Mouse (Mus musculus) lung, postnatal 0 days (tissue): Measurements from ENCODE around the gene Tmco1. TPM values are rescaled to one million over a fixed set of nuclear protein-coding genes. Genes with fewer than 3 reads are reported as not detected.

Experiments used
- ATAC-seq: fragments of 200-750 bp; cut with Nextera tagmentation; 2 replicates; pipeline ENCODE4 v1.8.0; 2017; ENCODE audit warnings: moderate library complexity
- DNase-seq: peaks from one replicate; pipeline ENCODE4 v3.0.0-alpha.2; 2016; ENCODE audit warnings: low spot score
- H3K27ac ChIP-seq: fragments of 300-500 bp; sonication (generic); 2 replicates; pipeline ENCODE4 v1.5.1; 2014; ENCODE audit warnings: antibody characterized with exemption, mild to moderate bottlenecking, low read length, mixed read lengths
- H3K27me3 ChIP-seq: fragments of 300-500 bp; sonication (generic); replicated peaks from 2 replicates; pipeline ENCODE4 v1.6.1; 2014; ENCODE audit warnings: low read length, mixed read lengths; ENCODE audit not compliant: insufficient read depth
- H3K36me3 ChIP-seq: fragments of 300-500 bp; sonication (generic); 2 replicates; pipeline ENCODE4 v1.6.1; 2014; ENCODE audit warnings: low read length, mixed read lengths; ENCODE audit not compliant: insufficient read depth
- H3K4me1 ChIP-seq: fragments of 300-500 bp; sonication (generic); 2 replicates; pipeline ENCODE4 v1.6.1; 2014; ENCODE audit warnings: antibody characterized with exemption, low read depth, low read length, mixed read lengths; ENCODE audit not compliant: insufficient read depth
- H3K4me2 ChIP-seq: fragments of 300-500 bp; sonication (generic); replicated peaks from 2 replicates; pipeline ENCODE4 v1.6.1; 2014; ENCODE audit warnings: low read depth, mild to moderate bottlenecking, low read length, moderate library complexity, mixed read lengths
- H3K4me3 ChIP-seq: fragments of 300-500 bp; sonication (generic); 2 replicates; pipeline ENCODE4 v1.5.1; 2014; ENCODE audit warnings: low read depth, low read length
- H3K9ac ChIP-seq: fragments of 300-500 bp; sonication (generic); replicated peaks from 2 replicates; pipeline ENCODE4 v1.6.1; 2014; ENCODE audit warnings: low read depth, mild to moderate bottlenecking
- H3K9me3 ChIP-seq: fragments of 300-500 bp; sonication (generic); 2 replicates; pipeline ENCODE4 v1.6.1; 2016; ENCODE audit warnings: low read length, mixed read lengths
- CTCF ChIP-seq: IDR thresholded peaks from 2 replicates; pipeline ENCODE4 v1.5.1; 2016; ENCODE audit warnings: antibody characterized with exemption, mild to moderate bottlenecking
- EP300 ChIP-seq: IDR thresholded peaks from 2 replicates; pipeline ENCODE4 v1.6.1; 2016; ENCODE audit warnings: antibody characterized with exemption, mild to moderate bottlenecking, control low read depth
- WGBS: fragments of 180-500 bp; shearing (Covaris S2); extraction: QIAGEN DNeasy Blood & Tissue Kit; methylation state at CpG from one replicate; pipeline ENCODE4 v1.1.7; 2014; 5-methylcytosine and 5-hydroxymethylcytosine counted together
- polyA plus RNA-seq: library from polyadenylated mRNA; unstranded; fragments of >200 nt; fragmentation: Nextera tagmentation; extraction: Ambion mirVana; gene quantifications from 2 replicates; pipeline ENCODE4 v1.2.1, GENCODE M21; 2015

Tmco1 gene
- polyA plus RNA-seq, 1 experiment from 2014 or later, result 94.7 TPM

DNA sequence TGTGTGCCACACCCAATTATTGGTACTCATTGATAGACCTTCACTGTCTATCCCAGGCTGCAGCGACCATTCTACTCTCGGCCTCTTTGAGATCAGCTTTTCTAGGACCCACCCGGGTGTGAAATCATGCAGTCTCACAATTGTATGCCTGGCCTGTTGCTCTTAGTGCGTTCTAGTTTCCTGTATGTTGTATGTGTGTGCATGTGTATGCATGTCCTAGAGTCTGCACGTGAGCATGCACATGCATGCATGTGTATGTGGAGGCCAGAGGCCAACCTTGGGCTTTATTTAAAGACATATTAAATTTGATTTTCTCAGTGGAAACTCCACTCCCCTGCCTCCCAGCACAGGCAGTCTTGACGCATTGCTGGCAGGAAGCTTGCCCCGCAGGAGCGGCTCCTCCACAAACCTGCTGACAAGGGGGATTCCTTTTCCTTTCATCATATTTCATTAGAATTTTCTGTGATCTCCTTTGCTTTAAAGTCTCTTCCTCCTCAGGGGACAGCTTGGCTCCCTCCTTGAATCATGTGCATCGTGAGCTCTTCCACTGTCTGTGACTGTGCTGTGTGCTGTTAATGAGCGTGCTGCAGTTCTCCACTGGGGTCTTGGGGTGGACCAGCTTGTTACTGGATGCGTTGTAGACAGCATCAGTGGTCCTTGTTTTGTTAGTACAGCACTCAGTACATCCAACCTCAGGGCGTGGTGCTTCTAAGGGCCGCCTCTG, 12.3 kb upstream of the Tmco1 start:
- Histone ChIP-seq H3K4me3 (no peak overlapping the region), H3K27me3 (no peaks in the 10 kb centered on the region), H3K36me3 (no peaks in the 10 kb centered on the region), H3K9ac (no peak overlapping the region), H3K9me3 (no peaks in the 10 kb centered on the region), H3K4me2 (no peak overlapping the region), H3K27ac (no peak overlapping the region), H3K4me1 (no peaks in the 10 kb centered on the region)
- WGBS, result 66% methylated on average over 13 of the region's 13 CpGs
- DNase-seq (no peak), ATAC-seq (no peak)
- TF ChIP-seq EP300 (no peak), CTCF (no peak)

DNA sequence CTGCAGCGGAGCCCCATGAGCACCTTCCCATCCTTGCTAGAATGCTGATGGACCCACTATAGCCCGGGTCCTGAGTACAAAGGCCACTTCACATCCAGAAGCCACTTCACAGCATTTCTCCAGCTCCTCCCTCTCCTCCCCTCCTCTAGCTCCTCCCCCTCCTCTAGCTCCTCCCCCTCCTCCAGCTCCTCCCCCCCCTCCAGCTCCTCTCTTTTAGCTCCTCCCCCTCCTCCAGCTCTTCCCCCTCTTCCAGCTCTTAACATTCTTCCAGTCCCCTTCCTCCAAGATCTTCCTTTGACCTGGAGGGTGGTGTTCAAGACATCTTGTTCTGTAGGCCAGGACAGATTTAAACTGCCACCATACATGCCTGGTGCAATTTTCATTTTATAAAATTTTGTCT, 8.1 kb upstream of the Tmco1 start:
- no peaks in the 10 kb centered on the region for H3K36me3 ChIP-seq
- 70% methylated on average over 2 of the region's 2 CpGs for WGBS
- ATAC-seq (no peak), DNase-seq (peak; percentile 6)
- no peak overlapping the region for H3K4me3 ChIP-seq
- H3K9me3 ChIP-seq, result no peaks in the 10 kb centered on the region
- no peak overlapping the region for H3K4me2 ChIP-seq
- H3K9ac ChIP-seq, result no peak overlapping the region
- H3K4me1 ChIP-seq, result no peaks in the 10 kb centered on the region
- no peak for TF ChIP-seq EP300
- no peak for TF ChIP-seq CTCF
- H3K27ac ChIP-seq, result no peak overlapping the region
- no peaks in the 10 kb centered on the region for H3K27me3 ChIP-seq

DNA sequence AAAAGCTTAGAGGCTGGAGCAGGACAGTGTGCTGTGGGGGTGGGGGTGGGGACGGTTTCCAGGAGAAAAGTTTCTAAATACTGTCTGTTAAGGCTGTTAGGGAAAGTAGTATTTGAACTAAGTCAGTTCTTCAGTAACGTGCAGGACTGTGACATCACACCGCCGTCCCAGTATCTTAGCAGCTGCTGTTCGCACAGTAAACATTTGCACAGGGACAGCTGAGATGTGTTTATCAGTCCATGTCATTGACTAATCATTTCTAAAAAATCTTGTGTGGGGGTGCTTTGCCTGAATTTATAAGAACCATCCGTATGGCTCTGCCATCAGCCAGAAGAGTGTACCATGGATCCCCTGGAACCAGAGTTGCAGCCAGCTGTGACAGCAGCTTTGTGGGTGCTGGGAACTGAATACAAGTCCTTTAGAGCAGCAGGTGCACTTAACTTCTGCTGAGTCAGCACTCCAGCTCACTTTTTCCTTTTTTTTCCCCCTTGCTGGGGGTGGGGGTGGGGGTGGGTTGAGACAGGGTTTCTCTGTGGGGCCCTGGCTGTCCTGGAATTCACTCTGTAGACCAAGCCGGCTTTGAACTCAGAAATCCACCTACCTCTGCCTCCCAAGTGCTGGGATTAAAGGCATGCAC, 2.6 kb upstream of the Tmco1 start:
- Histone ChIP-seq H3K9ac (no peak overlapping the region), H3K27me3 (no peaks in the 10 kb centered on the region), H3K4me1 (peaks cover 3% of the 10 kb centered on the region; the same call in 1 of the 2 replicates), H3K36me3 (no peaks in the 10 kb centered on the region), H3K4me2 (no peak overlapping the region), H3K27ac (no peak overlapping the region), H3K4me3 (no peak overlapping the region), H3K9me3 (no peaks in the 10 kb centered on the region)
- DNase-seq, result peak; percentile 51
- no peak for ATAC-seq
- 24% methylated on average over 7 of the region's 7 CpGs for WGBS
- no peak for TF ChIP-seq EP300
- TF ChIP-seq CTCF, result no peak

DNA sequence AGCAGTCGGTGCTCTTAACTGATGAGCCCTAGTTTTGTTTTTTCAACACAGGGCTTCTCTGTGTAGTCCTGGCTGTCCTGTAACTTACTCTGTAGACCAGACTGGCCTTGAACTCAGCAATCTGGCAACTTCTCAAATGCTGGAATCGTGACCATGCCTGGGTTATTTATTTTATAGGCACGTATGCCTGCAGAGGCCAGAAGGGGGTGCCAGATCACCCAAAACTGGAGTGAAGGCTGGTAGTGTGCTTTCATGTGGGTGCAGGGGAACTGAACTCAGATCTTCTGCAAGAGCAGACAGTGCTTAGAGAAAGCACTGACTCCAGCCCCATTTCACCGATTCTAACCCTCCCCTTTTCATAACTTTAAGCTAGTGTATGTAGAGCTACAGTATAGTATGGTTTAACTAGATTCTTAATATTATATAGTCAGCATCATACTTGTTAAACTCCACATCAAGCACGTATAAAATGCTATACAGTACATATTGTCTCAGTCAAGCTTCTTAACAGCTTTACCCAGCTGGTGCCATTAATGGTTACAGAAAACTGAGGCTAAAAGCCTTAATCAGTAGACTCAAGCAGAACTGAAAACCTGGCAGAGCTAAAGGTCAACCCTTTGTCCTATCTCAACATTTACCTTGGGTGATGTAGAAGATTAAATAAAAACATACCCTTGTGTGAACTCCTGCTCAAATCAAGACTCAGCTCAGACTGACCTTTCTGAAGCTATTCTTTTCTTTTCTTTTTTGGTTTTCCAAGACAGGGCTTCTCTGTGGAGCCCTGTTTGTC, 1.5 kb upstream of the Tmco1 start:
- Histone ChIP-seq H3K27ac (no peak overlapping the region), H3K9me3 (no peaks in the 10 kb centered on the region), H3K27me3 (no peaks in the 10 kb centered on the region), H3K4me2 (no peak overlapping the region), H3K4me1 (peaks cover 3% of the 10 kb centered on the region; the same call in 1 of the 2 replicates), H3K36me3 (no peaks in the 10 kb centered on the region), H3K9ac (no peak overlapping the region), H3K4me3 (no peak overlapping the region)
- TF ChIP-seq EP300 (no peak), CTCF (peak; percentile 59)
- 49% methylated on average over 5 of the region's 5 CpGs for WGBS
- ATAC-seq, result no peak
- peak; percentile 23 for DNase-seq

DNA sequence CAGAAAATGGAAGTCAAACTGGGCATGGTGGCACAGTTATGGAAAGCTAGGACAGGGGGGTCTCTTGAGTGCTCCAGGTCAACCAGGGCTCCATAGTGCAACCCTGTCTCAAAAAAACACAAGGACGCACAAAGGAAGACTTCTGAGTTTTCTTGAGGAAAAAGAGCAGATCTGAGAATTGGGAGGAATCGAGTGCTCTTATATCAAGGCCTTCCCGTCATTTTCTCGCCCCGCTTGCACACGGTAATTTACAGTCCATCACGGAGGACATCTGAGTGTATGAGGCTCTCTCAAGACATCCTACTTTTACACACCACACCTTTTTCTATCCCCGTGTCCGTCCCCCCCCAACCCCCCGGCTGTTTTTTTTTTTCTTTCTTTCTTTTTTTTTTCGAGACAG, 504 bp upstream of the Tmco1 start:
- Histone ChIP-seq H3K4me2 (peak overlapping the region; percentile 94), H3K36me3 (no peaks in the 10 kb centered on the region), H3K9me3 (no peaks in the 10 kb centered on the region), H3K9ac (no peak overlapping the region), H3K27me3 (no peaks in the 10 kb centered on the region), H3K4me1 (peaks cover 3% of the 10 kb centered on the region; the same call in 1 of the 2 replicates), H3K4me3 (peak overlapping the region; percentile 87), H3K27ac (no peak overlapping the region)
- no peak for TF ChIP-seq CTCF
- no peak for TF ChIP-seq EP300
- DNase-seq (no peak), ATAC-seq (no peak)
- 57% methylated on average over 11 of the region's 11 CpGs for WGBS

DNA sequence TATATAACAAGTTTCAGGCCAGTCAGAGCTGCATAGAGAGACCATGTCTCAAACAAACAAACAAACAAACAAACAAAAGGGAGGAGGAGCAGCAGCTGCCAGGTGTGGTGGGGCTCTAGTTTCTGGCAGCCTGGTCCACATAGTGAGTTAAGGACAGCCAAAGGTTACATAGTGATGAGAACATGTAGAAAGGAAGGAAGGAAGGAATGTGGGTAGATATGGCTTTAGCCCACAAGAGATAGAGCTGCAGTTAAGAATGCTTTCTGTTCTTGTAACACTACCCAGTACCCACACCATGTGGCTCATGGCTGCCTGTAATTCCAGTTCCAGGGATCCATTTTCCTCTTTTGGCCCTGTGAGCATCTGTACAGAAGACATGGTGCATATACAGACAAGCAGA, 4.2 kb downstream of the Tmco1 start:
- no peak overlapping the region for H3K9ac ChIP-seq
- DNase-seq (no peak), ATAC-seq (no peak)
- H3K27me3 ChIP-seq, result no peaks in the 10 kb centered on the region
- H3K27ac ChIP-seq, result no peak overlapping the region
- no peaks in the 10 kb centered on the region for H3K9me3 ChIP-seq
- H3K36me3 ChIP-seq, result no peaks in the 10 kb centered on the region
- no peak overlapping the region for H3K4me3 ChIP-seq
- H3K4me1 ChIP-seq, result peaks cover 3% of the 10 kb centered on the region; the same call in 1 of the 2 replicates
- TF ChIP-seq EP300 (no peak), CTCF (no peak)
- H3K4me2 ChIP-seq, result no peak overlapping the region
